Mouse (Mus musculus) bone marrow, adult 2 months (tissue): ENCODE data around the gene Tfb1m.

ENCODE experiments used
- CTCF ChIP-seq: fragments of 200-500 bp; IDR thresholded peaks from 2 replicates; pipeline ENCODE4 v1.5.1; 2011; ENCODE audit warnings: low read length, control low read depth; ENCODE audit not compliant: control insufficient read depth, insufficient read depth
- POLR2A ChIP-seq: fragments of 200-500 bp; IDR thresholded peaks from 2 replicates; pipeline ENCODE4 v1.6.1; 2011; ENCODE audit warnings: low read depth, mild to moderate bottlenecking, control low read depth, low read length, borderline replicate concordance; ENCODE audit not compliant: control insufficient read depth

DNA sequence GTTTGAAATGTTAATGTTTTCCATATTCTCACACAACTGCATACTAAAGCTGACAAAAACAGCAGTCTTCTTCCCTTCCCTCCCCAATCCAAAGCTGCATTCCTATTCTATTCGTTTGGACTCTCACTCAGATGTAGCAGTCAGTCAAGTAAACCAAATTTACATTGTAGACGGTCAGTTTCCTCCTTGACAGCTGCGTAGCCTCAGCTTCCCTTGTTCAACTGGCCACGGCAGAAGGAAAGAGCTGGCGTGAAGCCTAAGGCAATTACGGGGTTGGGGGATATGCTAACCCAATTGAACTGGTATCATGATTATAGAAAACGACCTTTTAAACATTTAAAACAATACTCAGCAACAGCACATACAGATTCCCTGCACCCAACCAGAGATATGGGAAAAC is 9.9 kb downstream of the Tfb1m start:
- no peak for TF ChIP-seq CTCF
- no peak for TF ChIP-seq POLR2A
